Comparison of ENCODE assay signal across 23 mouse cellular contexts in the genomic region with DNA sequence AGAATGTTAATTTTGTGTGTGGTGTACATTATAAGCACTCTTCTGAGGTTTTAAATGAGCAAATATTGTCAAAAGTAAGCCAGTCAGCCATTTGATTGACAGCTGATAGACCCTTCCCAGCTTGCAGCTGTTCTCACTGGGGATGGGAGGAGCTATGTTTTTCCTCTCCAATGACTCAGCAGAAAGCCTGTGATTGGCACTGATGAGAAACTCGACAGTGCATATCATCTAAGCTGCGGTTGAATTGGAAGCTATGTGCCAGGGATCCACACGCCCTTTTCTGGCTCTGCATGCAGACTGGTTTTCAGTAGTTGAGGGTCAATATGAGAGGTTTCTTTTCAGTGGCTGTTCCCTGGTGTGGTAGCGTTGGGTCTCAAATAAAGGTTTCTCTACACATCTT. TPM values are rescaled to one million over a fixed set of nuclear protein-coding genes. Genes with fewer than 3 reads are reported as not detected.
A peak's percentile ranks its signal among the peaks of the same experiment; 100 is the strongest.
DNase-seq lines count a peak whose midpoint lies in the region; TF ChIP-seq lines count a peak whose summit lies in the region.
"Had no signal": no experiment of that assay in that cellular context is flagged by ENCODE, and none has a peak within 500 bp of the region (broad histone marks: within the 10 kb centered on the region; RNA-seq: fewer than 3 reads in every experiment).

No protein-coding gene starts in this region.

- H3K9me3 ChIP-seq in hindbrain, embryonic 10.5 days, result no peaks in the 10 kb centered on the region
- H3K9me3 ChIP-seq: embryonic facial prominence, embryonic 15.5 days; liver, embryonic 13.5 days; lung, embryonic 15.5 days had no signal

- peak overlapping the region; percentile 68; the same call in 1 of the 2 replicates for H3K27ac ChIP-seq in cortical plate, adult 2 months (ENCODE audit: insufficient read depth, low read length)
- no peak overlapping the region for H3K27ac ChIP-seq in hindbrain, embryonic 10.5 days
- H3K27ac ChIP-seq: embryonic facial prominence, embryonic 15.5 days; hindbrain, embryonic 14.5 days; liver, embryonic 13.5 days; lung, embryonic 15.5 days had no signal

- no peak overlapping the region for H3K4me3 ChIP-seq in cortical plate, adult 2 months (ENCODE audit: insufficient read depth, low read length)
- H3K4me3 ChIP-seq in hindbrain, embryonic 10.5 days, result no peak overlapping the region
- H3K4me3 ChIP-seq: embryonic facial prominence, embryonic 15.5 days; liver, embryonic 13.5 days; lung, embryonic 15.5 days had no signal

- H3K36me3 ChIP-seq in hindbrain, embryonic 10.5 days, result no peaks in the 10 kb centered on the region
- H3K36me3 ChIP-seq: embryonic facial prominence, embryonic 15.5 days; liver, embryonic 13.5 days; lung, embryonic 15.5 days had no signal

- no peak for TF ChIP-seq CTCF in cortical plate, adult 2 months (IDR thresholded peaks at IDR 0.05; ENCODE audit: extremely low read depth, insufficient read depth, low read length)

- TF ChIP-seq POLR2A in cortical plate, adult 2 months (IDR thresholded peaks at IDR 0.05; ENCODE audit: extremely low read depth, insufficient read depth, low read length), result no peak

- peak; percentile 63 for DNase-seq in 3134 (ENCODE audit: extremely low read depth, insufficient read length, low spot score)
- peak; percentile 25 for DNase-seq in 416B (ENCODE audit: low read depth)
- DNase-seq in Muller cell, postnatal 12 days (ENCODE audit: inconsistent ontology term), result peak; percentile 83
- no peak for DNase-seq in thymus, postnatal 36 days
- no peak for DNase-seq in urinary bladder, postnatal 14 days (ENCODE audit: low spot score)
- no peak for DNase-seq in embryo, embryonic 11 days
- no peak for DNase-seq in hindbrain, embryonic 10.5 days (ENCODE audit: low spot score)
- DNase-seq: adrenal gland, postnatal 25 days; cerebellum, adult 9-10 months; kidney, adult 11 months; kidney, postnatal 10 days; layer of hippocampus, adult 9-11 months; liver, embryonic 13.5 days; midbrain, embryonic 14.5 days had no signal

- peaks cover 4% of the 10 kb centered on the region; the same call in 1 of the 2 replicates for H3K4me1 ChIP-seq in cortical plate, adult 2 months (ENCODE audit: control insufficient read depth, insufficient read depth, low read length)
- H3K4me1 ChIP-seq in hindbrain, embryonic 10.5 days (replicated peaks), result no peaks in the 10 kb centered on the region
- H3K4me1 ChIP-seq: embryonic facial prominence, embryonic 15.5 days; liver, embryonic 13.5 days; lung, embryonic 15.5 days had no signal

- WGBS in hindbrain, embryonic 10.5 days, result 66% methylated on average over 4 of the region's 4 CpGs

- H3K27me3 ChIP-seq in hindbrain, embryonic 10.5 days (ENCODE audit: insufficient read depth, poor library complexity, severe bottlenecking), result no peaks in the 10 kb centered on the region
- H3K27me3 ChIP-seq: embryonic facial prominence, embryonic 15.5 days; liver, embryonic 13.5 days; lung, embryonic 15.5 days had no signal

RNA-seq across cellular contexts. Expression of a gene that starts 20.3 kb away (rescaled TPM):
- polyA plus RNA-seq in cortical plate, adult 2 months (2012; rRNA removed), result 0.04 TPM in 1 of 2 replicates, not detected in the other
- polyA plus RNA-seq in hindbrain, embryonic 10.5 days (2016; fragmentation: Nextera tagmentation; extraction: Ambion mirVana), result not detected in 2 replicates
- polyA plus RNA-seq: forebrain, embryonic 16.5 days; heart, postnatal 0 days; hindbrain, embryonic 14.5 days; limb, embryonic 11.5 days; liver, embryonic 13.5 days; lung, embryonic 15.5 days; midbrain, embryonic 14.5 days; stomach, embryonic 16.5 days had no signal

RNA-seq across cellular contexts. Expression of a gene that starts 36.4 kb away (rescaled TPM):
- polyA plus RNA-seq in cortical plate, adult 2 months (2012; rRNA removed), result not detected in 2 replicates
- polyA plus RNA-seq in hindbrain, embryonic 10.5 days (2016; fragmentation: Nextera tagmentation; extraction: Ambion mirVana), result not detected in 2 replicates
- polyA plus RNA-seq: embryonic facial prominence, embryonic 15.5 days; forebrain, embryonic 16.5 days; heart, postnatal 0 days; hindbrain, embryonic 14.5 days; limb, embryonic 11.5 days; midbrain, embryonic 14.5 days; spleen, adult 2 months; stomach, embryonic 16.5 days had no signal

RNA-seq across cellular contexts. Expression of a gene that starts 48.0 kb away (rescaled TPM):
- polyA plus RNA-seq in cortical plate, adult 2 months (2012; rRNA removed), result not detected in 2 replicates
- not detected in 2 replicates for polyA plus RNA-seq in hindbrain, embryonic 10.5 days (2016; fragmentation: Nextera tagmentation; extraction: Ambion mirVana)
- polyA plus RNA-seq: embryonic facial prominence, embryonic 15.5 days; forebrain, embryonic 16.5 days; heart, postnatal 0 days; hindbrain, embryonic 14.5 days; limb, embryonic 11.5 days; liver, embryonic 13.5 days; lung, embryonic 15.5 days; midbrain, embryonic 14.5 days; spleen, adult 2 months; stomach, embryonic 16.5 days had no signal

RNA-seq across cellular contexts. Expression of a gene that starts 51.0 kb away (rescaled TPM):
- 0.04 and 3.8 TPM in 2 replicates for polyA plus RNA-seq in cortical plate, adult 2 months (2012; rRNA removed)
- not detected in 2 replicates for polyA plus RNA-seq in hindbrain, embryonic 10.5 days (2016; fragmentation: Nextera tagmentation; extraction: Ambion mirVana)
- polyA plus RNA-seq: forebrain, embryonic 16.5 days; hindbrain, embryonic 14.5 days; limb, embryonic 11.5 days; liver, embryonic 13.5 days; midbrain, embryonic 14.5 days; spleen, adult 2 months had no signal

Comparison
In these comparisons a context has a peak if more than half of its experiments do, and no peak if none do; other contexts are left out.
1. DNase-seq: peak in 3134 (single experiment), 416B (single experiment) and Muller cell, postnatal 12 days (single experiment); none in thymus, postnatal 36 days (0 of 2), urinary bladder, postnatal 14 days (single experiment), embryo, embryonic 11 days (single experiment) and hindbrain, embryonic 10.5 days (single experiment).